Mouse (Mus musculus) embryonic facial prominence, embryonic 13.5 days (tissue): ENCODE measurements around the gene Creg2. TPM values are rescaled to one million over a fixed set of nuclear protein-coding genes. Genes with fewer than 3 reads are reported as not detected.
"Not testable (repeated sequence)": the region's sequence is repeated elsewhere in the genome, so short reads cannot be mapped to it uniquely, and the experiment has no call there.

Experiments used
- ATAC-seq: fragments of 200-750 bp; cut with Nextera tagmentation; 2 replicates; pipeline ENCODE4 v1.8.0; 2017; ENCODE audit warnings: low read depth; ENCODE audit not compliant: insufficient number of reproducible peaks, insufficient read depth, low FRiP score, low TSS enrichment
- H3K27ac ChIP-seq: fragments of 300-500 bp; sonication (generic); 2 replicates; pipeline ENCODE4 v1.5.1; 2015; ENCODE audit warnings: moderate library complexity, mild to moderate bottlenecking, inconsistent platforms
- H3K27me3 ChIP-seq: fragments of 300-500 bp; sonication (generic); 2 replicates; pipeline ENCODE4 v1.6.1; 2015; ENCODE audit warnings: mild to moderate bottlenecking, inconsistent platforms
- H3K36me3 ChIP-seq: fragments of 300-500 bp; sonication (generic); 2 replicates; pipeline ENCODE4 v1.6.1; 2015; ENCODE audit warnings: mild to moderate bottlenecking, inconsistent platforms
- H3K4me1 ChIP-seq: fragments of 300-500 bp; sonication (generic); 2 replicates; pipeline ENCODE4 v1.6.1; 2015; ENCODE audit warnings: inconsistent platforms
- H3K4me2 ChIP-seq: fragments of 300-500 bp; sonication (generic); 2 replicates; pipeline ENCODE4 v1.6.1; 2015; ENCODE audit warnings: moderate library complexity, mild to moderate bottlenecking, inconsistent platforms
- H3K4me3 ChIP-seq: fragments of 300-500 bp; sonication (generic); 2 replicates; pipeline ENCODE4 v1.5.1; 2015; ENCODE audit warnings: mild to moderate bottlenecking, inconsistent platforms
- H3K9ac ChIP-seq: fragments of 300-500 bp; sonication (generic); 2 replicates; pipeline ENCODE4 v1.6.1; 2015; ENCODE audit warnings: mild to moderate bottlenecking, inconsistent platforms
- H3K9me3 ChIP-seq: fragments of 300-500 bp; sonication (generic); 2 replicates; pipeline ENCODE4 v1.6.1; 2016; ENCODE audit warnings: inconsistent platforms
- WGBS: fragments of 180-500 bp; shearing (Covaris S2); methylation state at CpG from one replicate; pipeline ENCODE4 v1.1.7; 2015; ENCODE audit warnings: mixed read lengths; 5-methylcytosine and 5-hydroxymethylcytosine counted together
- polyA plus RNA-seq: library from polyadenylated mRNA; unstranded; fragments of >200 nt; fragmentation: Nextera tagmentation; extraction: Ambion mirVana; gene quantifications from 2 replicates; pipeline ENCODE4 v1.2.1, GENCODE M21; 2015

The Creg2 gene
- polyA plus RNA-seq, 1 experiment from 2014 or later: 0.22 TPM

DNA sequence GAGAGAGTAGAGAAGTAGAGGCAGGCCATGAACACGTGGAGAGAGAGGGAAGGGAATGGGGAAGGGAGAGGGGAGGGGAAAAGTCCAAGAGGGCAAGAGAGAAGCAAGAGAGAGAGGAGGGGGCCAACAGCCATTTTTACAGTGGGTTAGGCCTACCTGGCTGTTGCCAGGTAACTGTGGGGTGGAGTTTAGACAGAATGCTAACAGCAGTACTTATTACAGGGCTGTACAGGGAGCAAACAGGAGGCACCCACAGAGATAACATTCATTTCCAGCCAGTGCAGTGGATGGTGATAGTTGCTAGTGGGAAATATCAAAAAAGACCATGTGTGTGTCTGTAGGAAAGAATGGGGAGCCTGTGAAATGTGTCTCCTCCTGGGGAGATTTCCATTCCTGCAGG is 27.5 kb downstream of the Creg2 start:
- Histone ChIP-seq H3K27me3 (no peaks in the 10 kb centered on the region), H3K36me3 (no peaks in the 10 kb centered on the region), H3K27ac (no peak overlapping the region), H3K9ac (no peak overlapping the region), H3K4me2 (no peak overlapping the region), H3K4me1 (no peaks in the 10 kb centered on the region), H3K4me3 (no peak overlapping the region), H3K9me3 (peaks cover 7% of the 10 kb centered on the region; the same call in 1 of the 2 replicates)
- ATAC-seq: no peak
- WGBS: 48% methylated on average over 1 of the region's 1 CpGs

- Histone ChIP-seq H3K9ac (no peak overlapping the region), H3K4me1 (no peaks in the 10 kb centered on the region), H3K27ac (no peak overlapping the region), H3K36me3 (no peaks in the 10 kb centered on the region), H3K9me3 (peaks cover 7% of the 10 kb centered on the region; the same call in 1 of the 2 replicates), H3K27me3 (no peaks in the 10 kb centered on the region), H3K4me3 (no peak overlapping the region), H3K4me2 (no peak overlapping the region)
- WGBS: 89% methylated on average over 5 of the region's 5 CpGs
- no peak for ATAC-seq
Observed at GRCm38 (mm10) chr1:39623106-39623505, 28.2 kb downstream of the Creg2 start.

DNA sequence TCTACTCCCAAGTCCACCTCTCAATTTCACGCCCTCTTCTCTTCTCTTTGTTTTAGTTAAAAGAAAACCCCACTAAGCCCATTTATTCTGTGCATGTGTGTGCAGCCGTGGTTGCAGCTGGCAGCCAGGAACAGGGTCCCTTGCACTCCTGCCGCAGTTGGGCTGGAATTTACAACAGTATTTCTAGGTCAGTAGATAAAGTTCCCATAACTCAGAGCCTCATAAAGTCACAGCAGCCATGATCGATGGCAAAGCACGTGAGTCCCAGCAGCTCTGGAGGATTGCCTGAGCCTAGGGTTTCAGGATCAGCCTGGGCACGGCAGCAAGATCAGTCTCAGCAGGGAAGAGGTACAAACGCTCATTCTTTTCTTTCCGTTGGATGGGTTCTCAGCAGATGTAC is 32.8 kb downstream of the Creg2 start:
- Histone ChIP-seq H3K27ac (no peak overlapping the region), H3K4me1 (peaks cover 14% of the 10 kb centered on the region), H3K36me3 (no peaks in the 10 kb centered on the region), H3K9me3 (peaks cover 7% of the 10 kb centered on the region; the same call in 1 of the 2 replicates), H3K9ac (no peak overlapping the region), H3K27me3 (no peaks in the 10 kb centered on the region), H3K4me3 (no peak overlapping the region), H3K4me2 (no peak overlapping the region)
- ATAC-seq: no peak
- 40% methylated on average over 8 of the region's 8 CpGs for WGBS

DNA sequence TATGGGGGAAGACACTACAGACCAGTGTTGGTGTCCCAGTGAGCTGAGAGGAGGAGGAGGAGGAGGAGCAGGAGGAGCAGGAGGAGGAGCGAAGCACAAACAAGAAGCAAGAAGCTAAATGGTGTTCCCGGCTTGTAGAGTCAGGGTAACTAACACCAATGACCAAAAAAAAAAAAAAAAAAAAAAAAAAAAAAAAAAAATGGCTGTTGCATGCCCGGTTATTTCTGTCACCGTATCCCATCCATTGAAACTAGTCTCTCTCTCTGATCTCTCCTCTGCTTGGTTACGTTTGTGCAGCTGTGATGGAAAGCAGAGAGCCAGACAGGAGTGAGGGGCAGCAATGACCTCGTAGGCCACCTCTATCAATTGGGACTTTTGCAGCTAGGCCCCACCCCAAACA is 35.7 kb downstream of the Creg2 start:
- H3K9ac ChIP-seq: no peak overlapping the region
- no peak overlapping the region for H3K4me3 ChIP-seq
- no peak for ATAC-seq
- H3K4me1 ChIP-seq: peaks cover 14% of the 10 kb centered on the region
- no peaks in the 10 kb centered on the region for H3K27me3 ChIP-seq
- no peak overlapping the region for H3K27ac ChIP-seq
- H3K9me3 ChIP-seq: peaks cover 3% of the 10 kb centered on the region; the same call in 1 of the 2 replicates
- 65% methylated on average over 6 of the region's 6 CpGs for WGBS
- H3K36me3 ChIP-seq: no peaks in the 10 kb centered on the region
- H3K4me2 ChIP-seq: no peak overlapping the region

GRCm38 (mm10) chr1:39614462-39615279 is 36.6 kb downstream of the Creg2 start:
- no peak for ATAC-seq
- no peak overlapping the region for H3K4me3 ChIP-seq
- no peaks in the 10 kb centered on the region for H3K9me3 ChIP-seq
- no peak overlapping the region for H3K27ac ChIP-seq
- 0 out of 2 replicates have a peak overlapping the region, but pooled peaks have one; percentile 4 for H3K9ac ChIP-seq
- H3K27me3 ChIP-seq: no peaks in the 10 kb centered on the region
- no peaks in the 10 kb centered on the region for H3K36me3 ChIP-seq
- peaks cover 14% of the 10 kb centered on the region for H3K4me1 ChIP-seq
- H3K4me2 ChIP-seq: peak overlapping the region; percentile 30
- 16% methylated on average over 11 of the region's 11 CpGs for WGBS

DNA sequence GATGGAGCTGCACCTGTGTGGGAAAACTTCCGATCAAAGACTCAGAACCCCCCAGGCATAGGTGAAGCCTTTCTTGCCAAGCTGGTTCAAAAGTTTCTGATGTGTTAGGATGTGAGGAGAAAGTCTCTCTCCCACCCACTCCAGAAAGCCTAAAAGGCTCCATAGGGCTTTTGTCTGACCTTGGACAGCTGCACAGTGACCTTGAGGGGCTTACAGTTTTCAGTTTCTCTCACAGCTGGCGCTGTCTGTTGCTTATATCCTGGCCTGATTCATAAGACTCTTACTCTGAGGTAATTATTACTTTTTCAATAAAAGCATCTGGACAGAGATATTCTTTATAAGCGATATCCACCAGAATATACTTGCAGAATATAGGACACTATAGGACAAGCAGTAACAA is 38.2 kb downstream of the Creg2 start:
- H3K4me3 ChIP-seq: no peak overlapping the region
- no peaks in the 10 kb centered on the region for H3K36me3 ChIP-seq
- no peak overlapping the region for H3K9ac ChIP-seq
- no peak for ATAC-seq
- H3K4me1 ChIP-seq: peaks cover 14% of the 10 kb centered on the region
- H3K27ac ChIP-seq: no peak overlapping the region
- 71% methylated on average over 3 of the region's 3 CpGs for WGBS
- H3K9me3 ChIP-seq: no peaks in the 10 kb centered on the region
- H3K4me2 ChIP-seq: no peak overlapping the region
- no peaks in the 10 kb centered on the region for H3K27me3 ChIP-seq

DNA sequence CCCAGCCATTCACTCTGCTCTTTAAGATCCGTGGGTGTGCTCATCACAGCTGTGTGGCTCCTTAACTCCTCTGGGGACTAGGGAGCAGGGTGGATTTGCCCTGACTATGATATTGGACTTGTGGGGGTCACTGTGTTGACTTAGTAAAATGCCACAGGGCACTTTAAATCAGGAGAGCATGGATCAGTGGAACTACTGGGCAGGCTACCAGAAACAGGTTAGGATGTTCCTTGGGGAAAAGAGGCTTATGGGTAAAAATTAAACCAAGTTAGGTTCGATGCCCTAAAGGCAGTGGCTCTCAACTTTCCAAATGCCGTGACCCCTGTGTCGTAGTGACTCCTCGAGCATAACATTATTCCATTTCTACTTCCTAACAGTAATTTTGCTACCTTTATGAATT is 38.8 kb downstream of the Creg2 start:
- Histone ChIP-seq H3K36me3 (no peaks in the 10 kb centered on the region), H3K27ac (no peak overlapping the region), H3K4me1 (peaks cover 14% of the 10 kb centered on the region), H3K27me3 (no peaks in the 10 kb centered on the region), H3K9ac (no peak overlapping the region), H3K9me3 (no peaks in the 10 kb centered on the region), H3K4me3 (no peak overlapping the region), H3K4me2 (no peak overlapping the region)
- 62% methylated on average over 5 of the region's 5 CpGs for WGBS
- ATAC-seq: no peak

DNA sequence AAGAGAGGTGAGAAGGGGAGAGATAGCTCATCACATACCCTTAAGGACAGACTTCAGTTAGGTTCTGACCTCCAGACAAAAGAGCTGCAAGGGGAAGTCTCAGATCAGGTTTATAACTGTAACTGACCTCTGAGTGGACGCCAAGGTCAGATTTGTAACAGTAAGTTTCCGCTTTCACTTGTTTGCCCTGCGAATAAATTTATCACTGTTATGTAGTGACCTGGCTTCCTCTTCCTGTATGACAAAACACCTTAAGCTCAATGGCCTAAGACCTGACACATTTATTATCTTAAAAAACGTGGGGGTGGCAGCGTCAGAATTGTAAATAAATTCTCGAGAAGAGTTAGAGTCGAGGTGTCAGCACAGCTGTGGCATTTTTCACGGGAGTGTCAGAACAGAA is 42.7 kb downstream of the Creg2 start:
- Histone ChIP-seq H3K9me3 (no peaks in the 10 kb centered on the region), H3K9ac (no peak overlapping the region), H3K4me3 (no peak overlapping the region), H3K4me2 (no peak overlapping the region), H3K4me1 (no peaks in the 10 kb centered on the region), H3K36me3 (no peaks in the 10 kb centered on the region), H3K27ac (no peak overlapping the region), H3K27me3 (no peaks in the 10 kb centered on the region)
- WGBS: 73% methylated on average over 8 of the region's 8 CpGs
- no peak for ATAC-seq

GRCm38 (mm10) chr1:39602477-39602876 is 48.8 kb downstream of the Creg2 start:
- ATAC-seq: no peak
- H3K9me3 ChIP-seq: peaks cover 6% of the 10 kb centered on the region; the same call in 1 of the 2 replicates
- 95% methylated on average over 3 of the region's 3 CpGs for WGBS

GRCm38 (mm10) chr1:39598726-39599125 is 52.5 kb downstream of the Creg2 start:
- Histone ChIP-seq H3K9ac (no peak overlapping the region), H3K36me3 (no peaks in the 10 kb centered on the region), H3K27ac (no peak overlapping the region), H3K27me3 (no peaks in the 10 kb centered on the region), H3K9me3 (peaks cover 6% of the 10 kb centered on the region; the same call in 1 of the 2 replicates), H3K4me2 (no peak overlapping the region), H3K4me3 (no peak overlapping the region), H3K4me1 (no peaks in the 10 kb centered on the region)
- no peak for ATAC-seq
- 69% methylated on average over 11 of the region's 11 CpGs for WGBS

More at GRCm38 (mm10) chr1:39602477-39602876, 48.8 kb downstream of the Creg2 start:
- no peak overlapping the region for H3K9ac ChIP-seq
- no peak overlapping the region for H3K4me3 ChIP-seq
- no peak overlapping the region for H3K27ac ChIP-seq
- no peak overlapping the region for H3K4me2 ChIP-seq
- H3K4me1 ChIP-seq: no peaks in the 10 kb centered on the region
- H3K27me3 ChIP-seq: no peaks in the 10 kb centered on the region
- no peaks in the 10 kb centered on the region for H3K36me3 ChIP-seq

DNA sequence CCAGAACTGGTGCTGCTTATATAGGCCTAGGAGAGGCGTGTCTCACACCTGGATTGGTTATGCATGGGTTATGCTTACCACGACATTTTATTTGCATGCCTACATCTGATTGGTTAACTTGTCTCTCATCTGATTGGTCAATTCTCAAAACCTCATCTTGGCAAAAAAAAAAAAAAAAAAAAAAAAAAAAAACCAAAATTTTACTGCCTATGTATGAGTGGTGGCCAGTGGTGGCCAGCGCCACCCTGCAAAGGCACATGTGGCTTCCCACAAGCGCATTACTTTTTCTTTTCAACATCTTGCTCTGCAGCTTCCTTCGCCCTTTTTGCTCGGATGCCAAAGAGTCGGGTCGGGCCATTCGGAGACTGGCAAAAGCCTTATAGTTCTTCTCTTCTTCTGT is 54.1 kb downstream of the Creg2 start:
- H3K27me3 ChIP-seq, H3K9ac ChIP-seq, H3K9me3 ChIP-seq, H3K27ac ChIP-seq, ATAC-seq, H3K4me1 ChIP-seq, H3K36me3 ChIP-seq, H3K4me3 ChIP-seq, H3K4me2 ChIP-seq: not testable (repeated sequence)
- 91% methylated on average over 9 of the region's 9 CpGs for WGBS

DNA sequence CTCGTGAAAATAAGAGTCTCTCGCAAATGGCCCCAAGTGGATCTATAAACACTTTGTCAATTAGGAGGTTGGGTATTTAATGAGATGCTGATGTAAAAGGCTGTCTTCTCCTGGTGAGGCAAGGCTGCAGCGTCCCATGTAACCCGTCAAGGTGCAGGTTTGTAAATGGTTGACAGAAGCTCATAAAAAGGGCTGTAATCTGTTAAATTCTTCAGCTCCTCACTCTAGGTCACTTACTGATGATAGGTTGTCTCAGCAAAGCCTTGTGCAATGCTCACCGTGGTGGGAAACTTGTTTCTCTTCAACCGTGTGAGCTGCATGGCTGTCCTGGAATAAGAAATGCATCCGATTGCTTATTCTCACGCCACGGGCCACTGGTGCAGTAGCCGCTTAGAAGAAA is 57.4 kb downstream of the Creg2 start:
- Histone ChIP-seq H3K9ac (no peak overlapping the region), H3K9me3 (no peaks in the 10 kb centered on the region), H3K36me3 (no peaks in the 10 kb centered on the region), H3K4me3 (no peak overlapping the region), H3K27ac (no peak overlapping the region), H3K27me3 (no peaks in the 10 kb centered on the region), H3K4me1 (no peaks in the 10 kb centered on the region), H3K4me2 (no peak overlapping the region)
- 82% methylated on average over 10 of the region's 10 CpGs for WGBS
- no peak for ATAC-seq
